Mouse (Mus musculus) embryonic facial prominence, embryonic 14.5 days (tissue): ENCODE measurements around the gene Prkag2. TPM values are rescaled to one million over a fixed set of nuclear protein-coding genes. Genes with fewer than 3 reads are reported as not detected.
A peak's percentile ranks its signal among the peaks of the same experiment; 100 is the strongest.
"Not testable (repeated sequence)": the region's sequence is repeated elsewhere in the genome, so short reads cannot be mapped to it uniquely, and the experiment has no call there.

Experiments used
- ATAC-seq: fragments of 200-750 bp; cut with Nextera tagmentation; 2 replicates; pipeline ENCODE4 v1.8.0; 2017; ENCODE audit warnings: low read depth, moderate number of reproducible peaks, moderate TSS enrichment
- DNase-seq: peaks from one replicate; pipeline ENCODE4 v3.0.0-alpha.2; 2015; ENCODE audit warnings: low spot score
- H3K27ac ChIP-seq: fragments of 300-500 bp; sonication (generic); replicated peaks from 2 replicates; pipeline ENCODE4 v1.5.1; 2014; ENCODE audit warnings: low read depth, mild to moderate bottlenecking, low read length, moderate library complexity
- H3K27me3 ChIP-seq: fragments of 300-500 bp; sonication (generic); replicated peaks from 2 replicates; pipeline ENCODE4 v1.6.1; 2014; ENCODE audit warnings: low read length; ENCODE audit not compliant: control insufficient read depth, insufficient read depth
- H3K36me3 ChIP-seq: fragments of 300-500 bp; sonication (generic); 2 replicates; pipeline ENCODE4 v1.6.1; 2014; ENCODE audit warnings: low read length, mixed read lengths; ENCODE audit not compliant: control insufficient read depth, insufficient read depth
- H3K4me1 ChIP-seq: fragments of 300-500 bp; sonication (generic); 2 replicates; pipeline ENCODE4 v1.6.1; 2014; ENCODE audit warnings: antibody characterized with exemption, low read length; ENCODE audit not compliant: control insufficient read depth, insufficient read depth
- H3K4me2 ChIP-seq: fragments of 300-500 bp; sonication (generic); 2 replicates; pipeline ENCODE4 v1.6.1; 2014; ENCODE audit warnings: low read depth, mild to moderate bottlenecking, low read length, moderate library complexity, mixed read lengths
- H3K4me3 ChIP-seq: fragments of 300-500 bp; sonication (generic); 2 replicates; pipeline ENCODE4 v1.5.1; 2014; ENCODE audit warnings: low read depth, mild to moderate bottlenecking, low read length
- H3K9ac ChIP-seq: fragments of 300-500 bp; sonication (generic); 2 replicates; pipeline ENCODE4 v1.6.1; 2014; ENCODE audit warnings: low read depth, mild to moderate bottlenecking, low read length, moderate library complexity, mixed read lengths
- H3K9me3 ChIP-seq: fragments of 300-500 bp; sonication (generic); 2 replicates; pipeline ENCODE4 v1.6.1; 2016; ENCODE audit warnings: low read length; ENCODE audit not compliant: control insufficient read depth
- WGBS: fragments of 180-500 bp; shearing (Covaris S2); extraction: QIAGEN DNeasy Blood & Tissue Kit; methylation state at CpG from one replicate; pipeline ENCODE4 v1.1.7; 2014; 5-methylcytosine and 5-hydroxymethylcytosine counted together
- polyA plus RNA-seq: library from polyadenylated mRNA; unstranded; fragments of >200 nt; fragmentation: Nextera tagmentation; extraction: Ambion mirVana; gene quantifications from 2 replicates; pipeline ENCODE4 v1.2.1, GENCODE M21; 2014

Gene Prkag2
- polyA plus RNA-seq, 1 experiment from 2014 or later: 24.4 TPM

DNA sequence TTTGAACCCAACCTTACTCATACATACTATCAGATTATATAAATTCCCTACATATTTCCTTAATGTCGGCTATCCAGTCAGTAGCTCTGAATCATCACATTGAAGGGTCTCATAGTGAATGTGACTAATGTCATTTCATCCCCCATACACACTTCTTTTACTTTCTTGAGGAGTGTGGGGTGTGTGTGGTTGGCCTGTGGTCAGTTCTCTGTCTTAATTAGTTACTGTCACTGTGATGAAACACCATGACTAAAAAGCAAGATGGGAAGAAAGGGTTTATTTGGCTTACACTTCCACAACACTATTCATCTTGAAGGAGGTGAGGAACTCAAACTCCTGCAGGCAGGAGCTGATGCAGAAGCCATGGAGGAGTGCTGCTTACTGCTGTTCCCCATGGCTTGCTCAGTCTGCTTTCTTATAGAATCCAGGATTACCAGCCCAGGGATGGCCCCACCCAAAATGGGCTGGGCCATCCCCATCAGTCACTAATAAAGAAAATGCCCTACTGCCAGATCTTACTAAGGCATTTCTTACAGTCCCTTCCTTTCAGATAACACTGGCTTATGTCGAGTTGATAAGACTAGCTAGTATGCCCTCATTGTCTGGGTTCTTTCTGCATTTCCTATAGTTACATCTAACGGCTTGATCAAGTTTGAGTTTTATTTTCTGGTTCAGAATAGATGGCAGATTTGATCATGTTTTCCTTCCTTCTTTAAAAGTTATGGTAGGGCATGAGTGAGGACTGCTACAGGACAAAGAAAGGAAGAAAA is 240.5 kb downstream of the Prkag2 start:
- Histone ChIP-seq H3K9ac (no peak overlapping the region), H3K4me3 (no peak overlapping the region), H3K4me1 (no peaks in the 10 kb centered on the region), H3K36me3 (peaks cover 17% of the 10 kb centered on the region; the same call in 1 of the 2 replicates), H3K9me3 (no peaks in the 10 kb centered on the region), H3K4me2 (no peak overlapping the region), H3K27me3 (no peaks in the 10 kb centered on the region), H3K27ac (no peak overlapping the region)
- 82% methylated on average over 3 of the region's 3 CpGs for WGBS
- ATAC-seq (no peak), DNase-seq (no peak)

DNA sequence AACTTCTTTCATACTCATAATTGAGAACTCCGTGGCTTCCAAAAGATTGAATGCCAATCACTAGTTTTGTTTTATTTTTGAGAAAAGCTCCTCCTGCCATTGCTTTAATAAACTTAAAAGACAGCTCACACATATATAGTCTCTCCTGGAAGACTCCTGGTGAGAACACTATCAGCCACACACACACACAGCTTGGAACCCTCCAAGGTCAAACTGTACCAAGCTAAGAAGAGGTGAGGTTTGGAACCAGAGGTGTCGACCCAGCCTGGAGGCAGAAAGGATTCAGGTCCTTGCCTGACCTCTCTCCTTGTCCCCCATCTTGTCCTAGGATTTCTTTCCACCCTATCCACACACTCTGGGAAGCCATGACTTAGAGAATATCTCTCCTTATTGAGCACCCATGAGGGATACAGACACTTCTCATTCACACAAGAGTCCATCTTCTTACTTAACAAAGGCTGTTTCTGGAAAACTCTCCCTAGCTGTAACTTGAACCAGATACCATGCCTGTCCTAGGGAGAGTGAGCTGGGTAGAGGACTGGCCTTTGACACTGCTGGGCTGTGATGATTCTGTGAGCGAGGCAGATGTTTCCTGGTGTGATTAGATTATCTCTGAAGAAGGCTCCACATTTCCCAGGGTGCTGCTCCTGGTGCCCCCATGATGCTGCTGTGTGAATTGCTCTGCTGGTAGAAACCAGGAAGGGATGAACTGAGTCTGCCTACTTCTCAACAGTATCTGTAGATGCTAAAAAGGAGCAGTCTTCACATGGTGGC is 245.4 kb downstream of the Prkag2 start:
- 58% methylated on average over 3 of the region's 3 CpGs for WGBS
- H3K4me2 ChIP-seq: no peak overlapping the region

DNA sequence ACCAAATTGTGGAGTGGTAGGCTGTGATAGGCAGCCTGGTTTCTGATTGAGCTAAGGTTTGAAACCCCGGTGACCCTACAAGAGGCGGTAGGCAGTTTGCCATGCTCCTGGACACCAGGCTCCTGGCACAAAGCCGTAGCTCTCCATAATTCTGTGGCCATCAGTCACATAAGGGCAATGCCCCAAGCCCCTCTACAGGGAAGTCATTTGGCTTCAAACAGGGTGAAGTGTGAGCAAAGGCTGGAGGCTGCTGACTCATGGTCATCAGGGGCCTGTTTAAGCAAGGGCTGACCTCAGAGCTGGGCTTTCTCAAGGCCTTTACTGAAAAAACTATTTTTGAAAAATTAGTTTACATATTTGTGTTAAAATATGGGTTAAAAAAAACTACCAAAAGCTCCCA is 246.2 kb downstream of the Prkag2 start:
- no peak overlapping the region for H3K4me3 ChIP-seq
- DNase-seq: no peak
- H3K4me2 ChIP-seq: no peak overlapping the region
- no peak for ATAC-seq
- H3K36me3 ChIP-seq: no peaks in the 10 kb centered on the region
- H3K9ac ChIP-seq: no peak overlapping the region
- H3K9me3 ChIP-seq: no peaks in the 10 kb centered on the region
- 91% methylated on average over 3 of the region's 3 CpGs for WGBS
- H3K27me3 ChIP-seq: no peaks in the 10 kb centered on the region
- no peaks in the 10 kb centered on the region for H3K4me1 ChIP-seq
- H3K27ac ChIP-seq: no peak overlapping the region

More for the DNA sequence above, 245.4 kb downstream of the Prkag2 start:
- DNase-seq (no peak), ATAC-seq (no peak)
- Histone ChIP-seq H3K9me3 (no peaks in the 10 kb centered on the region), H3K9ac (no peak overlapping the region), H3K4me1 (no peaks in the 10 kb centered on the region), H3K36me3 (no peaks in the 10 kb centered on the region), H3K4me3 (no peak overlapping the region), H3K27me3 (no peaks in the 10 kb centered on the region), H3K27ac (no peak overlapping the region)

DNA sequence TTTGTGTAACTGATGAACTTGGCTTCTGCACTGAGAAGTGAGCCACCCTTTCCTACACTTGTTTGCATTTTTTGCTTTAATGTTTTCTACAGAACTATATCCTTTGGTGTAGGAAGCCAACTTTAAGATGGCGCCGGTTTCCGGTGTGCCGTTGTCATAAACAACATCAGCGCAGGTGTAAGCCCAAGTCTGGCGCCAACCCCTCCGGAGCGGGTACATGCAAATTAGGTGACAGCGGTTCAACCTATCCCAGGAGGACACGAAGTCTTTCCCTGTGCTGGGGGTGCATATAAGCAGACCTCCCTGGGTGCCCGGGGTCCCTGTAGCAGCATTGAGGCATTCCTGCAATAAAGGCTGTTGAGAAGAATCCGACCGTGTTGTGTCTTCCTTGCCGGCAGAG is 252.2 kb downstream of the Prkag2 start:
- 80% methylated on average over 14 of the region's 14 CpGs for WGBS
- H3K36me3 ChIP-seq, ATAC-seq, H3K27ac ChIP-seq, H3K9ac ChIP-seq, H3K27me3 ChIP-seq, H3K9me3 ChIP-seq, H3K4me1 ChIP-seq, DNase-seq, H3K4me3 ChIP-seq, H3K4me2 ChIP-seq: not testable (repeated sequence)

DNA sequence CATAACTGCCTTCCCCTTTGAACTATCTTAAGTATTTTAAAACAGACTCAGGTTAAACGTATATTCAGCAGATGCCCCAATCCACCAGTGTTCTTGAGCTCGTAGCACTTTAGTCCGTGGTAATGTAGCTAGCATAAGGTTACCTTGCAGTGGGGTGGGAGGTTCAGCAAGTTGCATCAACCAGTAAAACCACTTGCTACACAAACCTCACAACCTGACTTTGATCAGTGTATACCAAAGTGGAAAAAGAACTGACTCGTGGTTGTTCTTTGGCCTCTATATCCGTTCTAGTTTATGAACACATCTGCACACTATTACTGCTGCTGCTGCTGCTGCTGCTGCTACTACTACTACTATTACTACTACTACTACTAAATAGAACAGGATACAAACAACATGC is 256.6 kb downstream of the Prkag2 start:
- DNase-seq (no peak), ATAC-seq (no peak)
- H3K4me1 ChIP-seq: peaks cover 13% of the 10 kb centered on the region; the same call in 1 of the 2 replicates
- no peak overlapping the region for H3K4me3 ChIP-seq
- peak overlapping the region; percentile 100; the same call in 1 of the 2 replicates for H3K27ac ChIP-seq
- WGBS: 78% methylated on average over 5 of the region's 5 CpGs
- no peaks in the 10 kb centered on the region for H3K27me3 ChIP-seq
- H3K9ac ChIP-seq: no peak overlapping the region
- H3K36me3 ChIP-seq: no peaks in the 10 kb centered on the region
- no peaks in the 10 kb centered on the region for H3K9me3 ChIP-seq
- peak overlapping the region; percentile 89; the same call in 1 of the 2 replicates for H3K4me2 ChIP-seq

DNA sequence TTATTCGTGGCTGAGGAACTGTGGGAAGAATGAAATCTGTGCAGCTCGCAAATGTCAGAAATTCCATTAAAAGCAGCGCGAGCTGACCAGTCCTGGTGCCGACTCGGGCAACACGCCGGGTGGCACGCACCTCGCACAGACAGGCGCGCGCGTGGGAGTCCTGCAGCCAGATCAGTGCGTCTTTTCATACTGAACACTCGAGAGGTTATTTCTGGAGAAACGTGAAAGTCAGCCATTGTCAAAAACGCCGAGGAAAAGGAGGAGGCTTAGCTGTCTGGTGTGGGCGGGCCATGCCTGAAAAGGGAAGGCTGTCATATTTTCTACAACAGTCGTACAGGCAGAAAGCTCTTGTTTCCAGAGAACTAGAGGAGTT is 257.4 kb downstream of the Prkag2 start:
- H3K9ac ChIP-seq: peak overlapping the region; percentile 76
- peak overlapping the region; percentile 89 for H3K4me2 ChIP-seq
- H3K27me3 ChIP-seq: no peaks in the 10 kb centered on the region
- H3K4me3 ChIP-seq: peak overlapping the region; percentile 86
- WGBS: under 1% methylated on average over 21 of the region's 21 CpGs
- peaks cover 15% of the 10 kb centered on the region; the same call in 1 of the 2 replicates for H3K4me1 ChIP-seq
- H3K36me3 ChIP-seq: no peaks in the 10 kb centered on the region
- no peaks in the 10 kb centered on the region for H3K9me3 ChIP-seq
- ATAC-seq: peak; percentile 5; the same call in 1 of the 2 replicates
- H3K27ac ChIP-seq: peak overlapping the region; percentile 100
- DNase-seq: peak; percentile 55

DNA sequence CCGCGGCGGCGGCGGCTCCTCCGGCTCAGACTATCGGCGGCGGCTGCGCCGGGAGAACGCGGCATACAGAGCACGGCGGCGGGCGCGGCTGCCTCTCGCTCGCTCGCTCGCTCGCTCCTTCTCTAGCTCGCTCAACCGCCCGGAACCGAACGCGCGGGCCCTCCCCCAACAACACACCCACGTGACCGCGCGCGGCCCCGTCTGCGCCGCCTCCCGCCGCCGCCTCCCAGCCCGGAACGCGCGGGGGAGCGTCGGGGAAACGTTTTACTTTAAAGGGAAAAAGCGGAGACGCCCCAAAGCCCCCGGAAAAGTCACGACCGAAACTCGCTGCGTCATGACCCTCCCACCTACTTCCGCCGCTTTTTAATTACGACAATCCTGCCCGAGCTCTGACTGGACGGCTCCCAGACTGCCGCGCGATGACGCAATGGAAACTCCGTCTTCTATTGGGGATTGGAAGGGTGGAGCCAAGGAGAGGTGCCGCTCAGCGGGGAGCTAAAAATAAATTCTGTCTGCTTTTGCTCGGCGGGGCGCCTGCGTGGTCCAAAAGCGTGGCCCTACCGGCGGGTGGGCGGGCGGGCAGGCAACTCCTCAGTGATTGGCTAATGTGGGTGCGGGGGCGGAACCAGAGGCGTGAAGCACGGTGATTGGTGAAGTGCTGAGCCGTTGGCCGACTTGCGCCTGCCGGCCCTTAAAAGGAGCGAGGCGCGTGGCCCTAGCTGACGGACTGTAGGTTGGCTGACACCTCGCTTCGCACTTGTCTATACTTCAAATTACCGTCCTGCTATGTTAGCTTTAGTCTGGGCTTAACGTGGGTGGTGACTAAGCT is 258.0 kb downstream of the Prkag2 start, which contains the start of gene Rheb:
Gene Rheb, minus strand, starts transcription at position 351 of the 829 bp plus-strand sequence.
- H3K9ac ChIP-seq: peak within 1 kb of the TSS; percentile 99
- H3K4me3 ChIP-seq: peak within 1 kb of the TSS; percentile 86
- no peaks in the 10 kb centered on the region for H3K36me3 ChIP-seq
- H3K9me3 ChIP-seq: no peaks in the 10 kb centered on the region
- H3K27me3 ChIP-seq: no peaks in the 10 kb centered on the region
- H3K27ac ChIP-seq: peak within 1 kb of the TSS; percentile 100
- H3K4me1 ChIP-seq: peaks cover 15% of the 10 kb centered on the region; the same call in 1 of the 2 replicates
- peak; percentile 100 for DNase-seq
- peak; percentile 97 for ATAC-seq
- under 1% methylated on average over 45 of the region's 92 CpGs for WGBS
- peak within 1 kb of the TSS; percentile 89 for H3K4me2 ChIP-seq

DNA sequence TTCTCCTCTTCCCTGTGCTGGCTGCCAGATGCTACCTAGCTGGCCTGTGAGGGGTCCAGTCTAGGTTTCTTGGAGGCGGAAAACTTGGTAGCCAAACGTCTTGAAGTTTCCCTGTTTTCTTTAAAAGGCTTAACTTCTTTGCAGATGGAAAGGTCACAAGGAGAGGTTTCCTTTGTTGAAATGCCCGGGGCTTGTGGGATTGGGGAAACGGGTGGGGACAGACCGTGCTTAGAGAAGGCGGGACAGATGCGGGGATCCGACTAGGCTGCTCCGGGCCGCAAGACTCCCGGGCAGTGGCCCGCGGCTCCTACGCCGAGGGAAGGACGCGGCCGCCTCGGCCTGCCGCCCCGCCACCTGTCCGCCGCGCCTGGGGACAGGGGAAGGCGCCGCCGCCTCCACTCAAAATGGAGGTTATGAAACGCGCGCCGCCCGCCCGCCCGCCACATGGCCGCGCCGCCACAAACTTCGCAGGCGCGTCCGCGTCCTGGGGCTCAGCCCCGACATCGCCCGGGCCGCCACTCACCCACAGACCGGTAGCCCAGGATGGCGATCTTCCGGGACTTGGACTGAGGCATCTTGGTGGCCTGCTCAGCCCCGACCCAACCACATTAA is 258.7 kb downstream of the Prkag2 start:
- Histone ChIP-seq H3K4me1 (peaks cover 15% of the 10 kb centered on the region; the same call in 1 of the 2 replicates), H3K4me2 (peak overlapping the region; percentile 82), H3K27me3 (no peaks in the 10 kb centered on the region), H3K4me3 (peak overlapping the region; percentile 86), H3K27ac (peak overlapping the region; percentile 100), H3K36me3 (no peaks in the 10 kb centered on the region), H3K9ac (peak overlapping the region; percentile 99), H3K9me3 (no peaks in the 10 kb centered on the region)
- ATAC-seq (no peak; the same call in 1 of the 2 replicates), DNase-seq (peak; percentile 18)
- WGBS: 0% methylated on average over 15 of the region's 50 CpGs
